ENCODE assay signal across 13 mouse cellular contexts in the genomic region with DNA sequence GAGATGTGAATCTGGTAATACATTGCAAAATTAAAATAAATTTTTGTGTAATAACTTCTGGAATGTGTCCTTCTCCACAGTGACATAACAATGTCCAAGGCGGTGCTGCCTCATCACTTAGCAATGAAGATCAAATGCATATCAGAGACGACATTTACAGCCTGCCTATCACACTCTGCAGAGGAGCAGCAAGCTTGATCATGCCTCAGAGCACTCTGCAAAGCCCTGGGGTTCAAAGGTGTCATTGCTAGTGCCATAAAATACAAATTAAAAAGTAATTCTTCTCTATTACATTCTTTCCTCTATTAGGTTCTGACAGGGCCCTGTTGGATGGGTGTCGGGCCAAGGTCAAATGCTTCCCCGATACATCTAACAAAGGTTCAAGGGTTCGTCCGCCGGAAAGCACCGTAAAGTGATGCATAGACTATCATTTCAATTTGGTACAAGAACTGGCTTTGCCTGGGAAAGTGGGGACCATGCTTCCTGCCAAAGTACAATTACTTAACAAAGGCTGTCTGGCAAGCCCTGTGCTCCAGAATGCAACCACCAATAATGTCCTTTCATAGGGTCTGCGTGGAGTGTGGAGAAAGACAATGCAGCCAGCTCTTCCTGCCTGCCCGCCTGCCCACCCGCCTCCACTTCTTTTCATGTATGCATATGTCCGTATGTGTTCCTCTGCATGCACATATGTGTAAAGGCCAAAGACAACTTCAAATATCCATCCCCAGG.
A peak's percentile ranks its signal among the peaks of the same experiment; 100 is the strongest.
DNase-seq lines count a peak whose midpoint lies in the region; ATAC-seq and TF ChIP-seq lines count a peak whose summit lies in the region.
"Had no signal": no experiment of that assay in that cellular context is flagged by ENCODE, and none has a peak within 500 bp of the region (broad histone marks: within the 10 kb centered on the region; RNA-seq: fewer than 3 reads in every experiment).

No protein-coding gene starts in this region.

- H3K9me3 ChIP-seq in forebrain, embryonic 13.5 days (replicated peaks) = no peaks in the 10 kb centered on the region
- H3K9me3 ChIP-seq in intestine, embryonic 14.5 days (ENCODE audit: control insufficient read depth, low read length) = no peaks in the 10 kb centered on the region
- no peaks in the 10 kb centered on the region for H3K9me3 ChIP-seq in neural tube, embryonic 11.5 days (ENCODE audit: control insufficient read depth, low read length)
- H3K9me3 ChIP-seq in stomach, postnatal 0 days (ENCODE audit: control insufficient read depth, low read length) = no peaks in the 10 kb centered on the region
- H3K9me3 ChIP-seq: liver, embryonic 12.5 days had no signal

- DNase-seq in kidney, postnatal 14 days = peak; percentile 47
- DNase-seq in kidney, adult 11 months = no peak
- no peak for DNase-seq in intestine, embryonic 14.5 days (ENCODE audit: low spot score)
- DNase-seq in neural tube, embryonic 11.5 days (ENCODE audit: low spot score) = peak; percentile 47
- no peak for DNase-seq in stomach, postnatal 0 days (ENCODE audit: low spot score)
- no peak for DNase-seq in ovary, postnatal 36 days (ENCODE audit: low spot score)
- no peak for DNase-seq in ovary, postnatal 14 days (ENCODE audit: low spot score)
- DNase-seq: spleen, adult 18-20 months had no signal

- 40% methylated on average over 12 of the region's 12 CpGs for WGBS in forebrain, embryonic 13.5 days
- WGBS in intestine, embryonic 14.5 days = 55% methylated on average over 12 of the region's 12 CpGs
- WGBS in neural tube, embryonic 11.5 days = 37% methylated on average over 12 of the region's 12 CpGs
- WGBS in stomach, postnatal 0 days = 69% methylated on average over 12 of the region's 12 CpGs

- no peak overlapping the region for H3K4me3 ChIP-seq in forebrain, embryonic 13.5 days
- no peak overlapping the region for H3K4me3 ChIP-seq in intestine, embryonic 14.5 days (ENCODE audit: low read depth, low read length)
- H3K4me3 ChIP-seq in neural tube, embryonic 11.5 days (ENCODE audit: low read depth, low read length) = no peak overlapping the region
- H3K4me3 ChIP-seq in stomach, postnatal 0 days (ENCODE audit: low read depth, low read length) = no peak overlapping the region
- H3K4me3 ChIP-seq: heart, adult 2 months; liver, embryonic 12.5 days; myocyte had no signal

- peaks cover 40% of the 10 kb centered on the region for H3K4me1 ChIP-seq in forebrain, embryonic 13.5 days
- H3K4me1 ChIP-seq in intestine, embryonic 14.5 days (replicated peaks; ENCODE audit: control insufficient read depth, insufficient read depth, low read length) = peaks cover 4% of the 10 kb centered on the region; the same call in 1 of the 2 replicates
- peaks cover 16% of the 10 kb centered on the region for H3K4me1 ChIP-seq in neural tube, embryonic 11.5 days (ENCODE audit: control insufficient read depth, insufficient read depth, low read length)
- no peaks in the 10 kb centered on the region for H3K4me1 ChIP-seq in stomach, postnatal 0 days (replicated peaks; ENCODE audit: control insufficient read depth, insufficient read depth)
- H3K4me1 ChIP-seq: liver, embryonic 12.5 days had no signal

- peak; percentile 69 for ATAC-seq in forebrain, embryonic 13.5 days
- ATAC-seq in intestine, embryonic 14.5 days (replicated peaks; ENCODE audit: low FRiP score, low TSS enrichment, low read depth) = peak; percentile 68; the same call in 1 of the 2 replicates
- ATAC-seq in neural tube, embryonic 11.5 days (ENCODE audit: insufficient read depth, low FRiP score, low TSS enrichment) = peak; percentile 32
- ATAC-seq in stomach, postnatal 0 days (ENCODE audit: low FRiP score, low TSS enrichment) = no peak
- ATAC-seq: activated CD4-positive, CD25-positive, alpha-beta regulatory T cell, adult 4 months; liver, embryonic 12.5 days had no signal

- H3K9ac ChIP-seq in forebrain, embryonic 13.5 days = no peak overlapping the region
- H3K9ac ChIP-seq in intestine, embryonic 14.5 days (ENCODE audit: low read length) = no peak overlapping the region
- H3K9ac ChIP-seq in neural tube, embryonic 11.5 days (ENCODE audit: low read length) = no peak overlapping the region
- H3K9ac ChIP-seq in stomach, postnatal 0 days (ENCODE audit: low read length) = no peak overlapping the region
- H3K9ac ChIP-seq: liver, embryonic 12.5 days had no signal

- no peaks in the 10 kb centered on the region for H3K27me3 ChIP-seq in forebrain, embryonic 13.5 days
- H3K27me3 ChIP-seq in intestine, embryonic 14.5 days (replicated peaks; ENCODE audit: control insufficient read depth, insufficient read depth, low read length) = no peaks in the 10 kb centered on the region
- H3K27me3 ChIP-seq in neural tube, embryonic 11.5 days (ENCODE audit: control insufficient read depth, insufficient read depth, low read length) = no peaks in the 10 kb centered on the region
- no peaks in the 10 kb centered on the region for H3K27me3 ChIP-seq in stomach, postnatal 0 days (ENCODE audit: control insufficient read depth, insufficient read depth, low read length)
- H3K27me3 ChIP-seq: liver, embryonic 12.5 days had no signal

- TF ChIP-seq CTCF in stomach, postnatal 0 days (IDR thresholded peaks at IDR 0.05; ENCODE audit: low read depth) = no peak

- no peaks in the 10 kb centered on the region for H3K36me3 ChIP-seq in forebrain, embryonic 13.5 days (ENCODE audit: poor library complexity, severe bottlenecking)
- no peaks in the 10 kb centered on the region for H3K36me3 ChIP-seq in intestine, embryonic 14.5 days (ENCODE audit: control insufficient read depth, insufficient read depth, low read length)
- no peaks in the 10 kb centered on the region for H3K36me3 ChIP-seq in neural tube, embryonic 11.5 days (ENCODE audit: control insufficient read depth, insufficient read depth, low read length)
- no peaks in the 10 kb centered on the region for H3K36me3 ChIP-seq in stomach, postnatal 0 days (ENCODE audit: control insufficient read depth, insufficient read depth, low read length)
- H3K36me3 ChIP-seq: liver, embryonic 12.5 days had no signal

- no peak for TF ChIP-seq EP300 in stomach, postnatal 0 days (optimal IDR thresholded peaks at IDR 0.05)

- peak overlapping the region; percentile 88 for H3K27ac ChIP-seq in forebrain, embryonic 13.5 days
- H3K27ac ChIP-seq in intestine, embryonic 14.5 days (ENCODE audit: low read depth) = no peak overlapping the region
- H3K27ac ChIP-seq in neural tube, embryonic 11.5 days (ENCODE audit: low read depth, low read length) = 0 out of 2 replicates have a peak overlapping the region, but pooled peaks have one; percentile 36
- H3K27ac ChIP-seq in stomach, postnatal 0 days (replicated peaks) = no peak overlapping the region
- H3K27ac ChIP-seq: heart, adult 2 months; liver, embryonic 12.5 days had no signal

- peak overlapping the region; percentile 53 for H3K4me2 ChIP-seq in forebrain, embryonic 13.5 days
- H3K4me2 ChIP-seq in intestine, embryonic 14.5 days (ENCODE audit: low read length) = no peak overlapping the region
- peak overlapping the region; percentile 39; the same call in 1 of the 2 replicates for H3K4me2 ChIP-seq in neural tube, embryonic 11.5 days (ENCODE audit: low read depth)
- no peak overlapping the region for H3K4me2 ChIP-seq in stomach, postnatal 0 days (replicated peaks; ENCODE audit: low read depth)
- H3K4me2 ChIP-seq: liver, embryonic 12.5 days had no signal

Comparison
In these comparisons a context has a peak if more than half of its experiments do, and no peak if none do; other contexts are left out.
1. DNase-seq: peak in kidney, postnatal 14 days (single experiment) and neural tube, embryonic 11.5 days (single experiment); none in kidney, adult 11 months (single experiment), intestine, embryonic 14.5 days (single experiment), stomach, postnatal 0 days (single experiment), ovary, postnatal 36 days (single experiment) and ovary, postnatal 14 days (single experiment).
2. H3K27ac ChIP-seq: peak in forebrain, embryonic 13.5 days (single experiment) and neural tube, embryonic 11.5 days (single experiment); none in intestine, embryonic 14.5 days (single experiment) and stomach, postnatal 0 days (single experiment).
3. H3K4me2 ChIP-seq: peak in forebrain, embryonic 13.5 days (single experiment) and neural tube, embryonic 11.5 days (single experiment); none in intestine, embryonic 14.5 days (single experiment) and stomach, postnatal 0 days (single experiment).